Mouse (Mus musculus) heart, adult 2 months (tissue): Measurements from ENCODE around the gene Nck1. TPM values are rescaled to one million over a fixed set of nuclear protein-coding genes. Genes with fewer than 3 reads are reported as not detected.
A peak's percentile ranks its signal among the peaks of the same experiment; 100 is the strongest.

Experiments
- DNase-seq, 2 experiments: peaks; one replicate each; pipeline ENCODE4 v3.0.0; 2021
- H3K27ac ChIP-seq: fragments of 200-600 bp; 2 replicates; pipeline ENCODE4 v1.8.1; 2022
- H3K27me3 ChIP-seq: fragments of 200-500 bp; 2 replicates; pipeline ENCODE4 v1.6.1; 2012; ENCODE audit warnings: mild to moderate bottlenecking, low read length, inconsistent platforms, mixed read lengths; ENCODE audit not compliant: control insufficient read depth, insufficient read depth
- H3K36me3 ChIP-seq: fragments of 200-500 bp; 2 replicates; pipeline ENCODE4 v1.6.1; 2012; ENCODE audit warnings: low read length, inconsistent platforms; ENCODE audit not compliant: control insufficient read depth, insufficient read depth
- H3K4me1 ChIP-seq: fragments of 200-500 bp; 2 replicates; pipeline ENCODE4 v1.6.1; 2011; ENCODE audit warnings: low read length; ENCODE audit not compliant: control insufficient read depth, insufficient read depth
- H3K4me3 ChIP-seq: fragments of 200-600 bp; 2 replicates; pipeline ENCODE4 v1.8.1; 2022
- H3K79me2 ChIP-seq: fragments of 200-500 bp; replicated peaks from 2 replicates; pipeline ENCODE4 v1.6.1; 2012; ENCODE audit warnings: mild to moderate bottlenecking, inconsistent platforms, low read length, moderate library complexity, mixed read lengths; ENCODE audit not compliant: control insufficient read depth, insufficient read depth
- H3K9ac ChIP-seq: fragments of 200-500 bp; 2 replicates; pipeline ENCODE4 v1.6.1; 2012; ENCODE audit warnings: low read depth, mild to moderate bottlenecking, control low read depth, inconsistent platforms, low read length, mixed read lengths
- CTCF ChIP-seq: fragments of 200-600 bp; IDR thresholded peaks from 2 replicates; pipeline ENCODE4 v1.8.1; 2022; ENCODE audit warnings: antibody characterized with exemption, mild to moderate bottlenecking, moderate library complexity
- EP300 ChIP-seq: fragments of 200-500 bp; IDR thresholded peaks from 2 replicates; pipeline ENCODE4 v1.6.1; 2011; ENCODE audit warnings: low read depth, low read length, control low read depth; ENCODE audit not compliant: insufficient read depth
- POLR2A ChIP-seq: fragments of 200-500 bp; IDR thresholded peaks from 2 replicates; pipeline ENCODE4 v1.6.1; 2011; ENCODE audit warnings: mild to moderate bottlenecking, low read depth, low read length, control low read depth; ENCODE audit not compliant: insufficient read depth
- WGBS: fragments of 180-500 bp; shearing (Covaris S2); methylation state at CpG from one replicate; pipeline ENCODE4 v1.1.7; 2018; 5-methylcytosine and 5-hydroxymethylcytosine counted together
- intact Hi-C: fragments of 180-260 bp; cut with DNase I; formaldehyde crosslinking; loops from one replicate; pipeline ENCODE4 v1.15.1; 2025
- polyA plus RNA-seq: library from polyadenylated mRNA; depleted of rRNA; stranded (reverse); fragments of >200 nt; gene quantifications from 2 replicates; pipeline ENCODE4 v1.2.3, GENCODE M21; 2012
- total RNA-seq, 2 experiments: library from RNA; stranded (reverse); gene quantifications; 2 replicates each; pipeline ENCODE4 v1.2.3; 2021

The Nck1 gene
- total and polyA plus RNA-seq, 3 experiments = 7.0 to 47.5 (median 41.7) TPM

- H3K4me3 ChIP-seq = no peak overlapping the region
- WGBS = 68% methylated on average over 4 of the region's 4 CpGs
- H3K27me3 ChIP-seq = no peaks in the 10 kb centered on the region
- H3K4me1 ChIP-seq = peaks cover 31% of the 10 kb centered on the region
- no peaks in the 10 kb centered on the region for H3K79me2 ChIP-seq
- DNase-seq = no peak
- H3K27ac ChIP-seq = peak overlapping the region; percentile 81
- intact Hi-C loops = loop anchor here (1.0 to 2.0 kb wide), 2 partner anchors 17 to 33 kb away; no protein-coding TSS in a partner anchor
- H3K36me3 ChIP-seq = peaks cover 4% of the 10 kb centered on the region; the same call in 1 of the 2 replicates
- no peak overlapping the region for H3K9ac ChIP-seq
- TF ChIP-seq CTCF (no peak), POLR2A (no peak), EP300 (no peak)
Observed at GRCm38 (mm10) chr9:100471605-100471953, 74.4 kb downstream of the Nck1 start.

GRCm38 (mm10) chr9:100470936-100471604, 74.9 kb downstream of the Nck1 start:
- intact Hi-C loops = loop anchor here (1.0 to 2.0 kb wide), 2 partner anchors 17 to 34 kb away; no protein-coding TSS in a partner anchor
- H3K9ac ChIP-seq = 0 out of 2 replicates have a peak overlapping the region, but pooled peaks have one; percentile 20
- no peak overlapping the region for H3K4me3 ChIP-seq
- TF ChIP-seq CTCF (peak; percentile 25), POLR2A (no peak), EP300 (peak; percentile 93)
- H3K36me3 ChIP-seq = peaks cover 4% of the 10 kb centered on the region; the same call in 1 of the 2 replicates
- H3K4me1 ChIP-seq = peaks cover 32% of the 10 kb centered on the region
- DNase-seq = peak; percentile 85 to 91
- WGBS = 22% methylated on average over 8 of the region's 8 CpGs
- peak overlapping the region; percentile 81 for H3K27ac ChIP-seq
- no peaks in the 10 kb centered on the region for H3K27me3 ChIP-seq
- H3K79me2 ChIP-seq = no peaks in the 10 kb centered on the region

- TF ChIP-seq CTCF (no peak), POLR2A (no peak), EP300 (no peak)
- Histone ChIP-seq H3K27ac (peak overlapping the region; percentile 75), H3K4me3 (no peak overlapping the region), H3K79me2 (no peaks in the 10 kb centered on the region), H3K27me3 (no peaks in the 10 kb centered on the region), H3K4me1 (peaks cover 32% of the 10 kb centered on the region), H3K9ac (no peak overlapping the region), H3K36me3 (peaks cover 4% of the 10 kb centered on the region; the same call in 1 of the 2 replicates)
- no peak for DNase-seq
- 72% methylated on average over 1 of the region's 1 CpGs for WGBS
- intact Hi-C loops = loop anchor here (2.0 kb wide), 1 partner anchor 35 kb away; no protein-coding TSS in a partner anchor
Observed at GRCm38 (mm10) chr9:100470228-100470627, 75.7 kb downstream of the Nck1 start.

GRCm38 (mm10) chr9:100469681-100470080, 76.3 kb downstream of the Nck1 start:
- Histone ChIP-seq H3K4me3 (no peak overlapping the region), H3K36me3 (peaks cover 4% of the 10 kb centered on the region; the same call in 1 of the 2 replicates), H3K27ac (peak overlapping the region; percentile 75), H3K4me1 (peaks cover 32% of the 10 kb centered on the region), H3K27me3 (no peaks in the 10 kb centered on the region), H3K9ac (no peak overlapping the region), H3K79me2 (no peaks in the 10 kb centered on the region)
- TF ChIP-seq POLR2A (no peak), CTCF (no peak), EP300 (no peak)
- 76% methylated on average over 3 of the region's 3 CpGs for WGBS
- no peak for DNase-seq
- intact Hi-C loops = loop anchor here (2.0 kb wide), 1 partner anchor 35 kb away; no protein-coding TSS in a partner anchor

- Histone ChIP-seq H3K79me2 (no peaks in the 10 kb centered on the region), H3K27me3 (no peaks in the 10 kb centered on the region), H3K4me1 (peaks cover 31% of the 10 kb centered on the region), H3K27ac (peak overlapping the region; percentile 65), H3K4me3 (no peak overlapping the region), H3K36me3 (peaks cover 4% of the 10 kb centered on the region; the same call in 1 of the 2 replicates), H3K9ac (no peak overlapping the region)
- TF ChIP-seq EP300 (no peak), CTCF (no peak), POLR2A (no peak)
- intact Hi-C loops = no loop called here
- peak in 1 of 2 experiments; percentile 29 for DNase-seq
- 87% methylated on average over 8 of the region's 8 CpGs for WGBS
Observed at GRCm38 (mm10) chr9:100468151-100468550, 77.8 kb downstream of the Nck1 start.

GRCm38 (mm10) chr9:100467653-100468052, 78.3 kb downstream of the Nck1 start:
- DNase-seq = peak; percentile 76 to 83
- H3K4me3 ChIP-seq = no peak overlapping the region
- 39% methylated on average over 7 of the region's 7 CpGs for WGBS
- no peaks in the 10 kb centered on the region for H3K27me3 ChIP-seq
- H3K4me1 ChIP-seq = peaks cover 33% of the 10 kb centered on the region
- peak overlapping the region; percentile 65 for H3K27ac ChIP-seq
- peak; percentile 22; the same call in 1 of the 2 replicates for TF ChIP-seq POLR2A
- peak; percentile 77 for TF ChIP-seq EP300
- no peak for TF ChIP-seq CTCF
- H3K36me3 ChIP-seq = peaks cover 4% of the 10 kb centered on the region; the same call in 1 of the 2 replicates
- no peaks in the 10 kb centered on the region for H3K79me2 ChIP-seq
- intact Hi-C loops = no loop called here
- no peak overlapping the region for H3K9ac ChIP-seq
